Mouse (Mus musculus) ES-Bruce4 (cell line): Measurements from ENCODE around the gene Clmn.

ENCODE experiments used
- CTCF ChIP-seq: IDR thresholded peaks from one replicate; pipeline ENCODE4 v1.8.1; 2011; ENCODE audit warnings: low read depth, low read length
- EP300 ChIP-seq: IDR thresholded peaks from 2 replicates; pipeline ENCODE4 v1.6.1; 2011; ENCODE audit warnings: low read depth, low read length; ENCODE audit not compliant: insufficient read depth

- TF ChIP-seq CTCF, result no peak
- no peak for TF ChIP-seq EP300
Observed at GRCm38 (mm10) chr12:104880367-104880766, 15.5 kb upstream of the Clmn start.
